Mouse (Mus musculus): ENCODE results near the gene Pglyrp3.
"Not testable (repeated sequence)": the region's sequence is repeated elsewhere in the genome, so short reads cannot be mapped to it uniquely, and the experiment has no call there.

Gene Pglyrp3

GRCm38 (mm10) chr3:92014283-92014682 lies at the start of gene Pglyrp3:
Gene Pglyrp3 (plus strand): TSS chr3:92014583.
- in situ Hi-C loops (cut with MboI; ENCODE audit: low pct_unique_long_range_greater_than_20kb in 1 of 2, low sequenced_read_pairs in 2 of 2, unreplicated experiment in 1 of 2): no loop called here

- in situ Hi-C loops (cut with MboI; ENCODE audit: low pct_unique_long_range_greater_than_20kb in 1 of 2, low sequenced_read_pairs in 2 of 2, unreplicated experiment in 1 of 2): no loop called here
Observed at GRCm38 (mm10) chr3:92011001-92011400, 3.4 kb upstream of the Pglyrp3 start.

- in situ Hi-C loops (cut with MboI; ENCODE audit: low pct_unique_long_range_greater_than_20kb in 1 of 2, low sequenced_read_pairs in 2 of 2, unreplicated experiment in 1 of 2): not testable (repeated sequence)
Observed at GRCm38 (mm10) chr3:92024541-92024940, 10.2 kb downstream of the Pglyrp3 start.

- in situ Hi-C loops (cut with MboI; ENCODE audit: low pct_unique_long_range_greater_than_20kb in 1 of 2, low sequenced_read_pairs in 2 of 2, unreplicated experiment in 1 of 2): no loop called here
Observed at GRCm38 (mm10) chr3:92033203-92033602, 18.8 kb downstream of the Pglyrp3 start.

GRCm38 (mm10) chr3:92033892-92034291 lies 19.5 kb downstream of the Pglyrp3 start:
- in situ Hi-C loops (cut with MboI; ENCODE audit: low pct_unique_long_range_greater_than_20kb in 1 of 2, low sequenced_read_pairs in 2 of 2, unreplicated experiment in 1 of 2): no loop called here

GRCm38 (mm10) chr3:92050382-92051054 lies 36.1 kb downstream of the Pglyrp3 start:
- in situ Hi-C loops (cut with MboI; ENCODE audit: low pct_unique_long_range_greater_than_20kb in 1 of 2, low sequenced_read_pairs in 2 of 2, unreplicated experiment in 1 of 2): no loop called here

- in situ Hi-C loops (cut with MboI; ENCODE audit: low pct_unique_long_range_greater_than_20kb in 1 of 2, low sequenced_read_pairs in 2 of 2, unreplicated experiment in 1 of 2): no loop called here
Observed at GRCm38 (mm10) chr3:92080462-92081284, 66.3 kb downstream of the Pglyrp3 start.
